Mouse (Mus musculus): ENCODE measurements around the gene Tmem108. TPM values are rescaled to one million over a fixed set of nuclear protein-coding genes. Genes with fewer than 3 reads are reported as not detected.
A peak's percentile ranks its signal among the peaks of the same experiment; 100 is the strongest.

Gene Tmem108
- polyA plus RNA-seq, 1 experiment from 2014 or later, result 12.0 TPM

DNA sequence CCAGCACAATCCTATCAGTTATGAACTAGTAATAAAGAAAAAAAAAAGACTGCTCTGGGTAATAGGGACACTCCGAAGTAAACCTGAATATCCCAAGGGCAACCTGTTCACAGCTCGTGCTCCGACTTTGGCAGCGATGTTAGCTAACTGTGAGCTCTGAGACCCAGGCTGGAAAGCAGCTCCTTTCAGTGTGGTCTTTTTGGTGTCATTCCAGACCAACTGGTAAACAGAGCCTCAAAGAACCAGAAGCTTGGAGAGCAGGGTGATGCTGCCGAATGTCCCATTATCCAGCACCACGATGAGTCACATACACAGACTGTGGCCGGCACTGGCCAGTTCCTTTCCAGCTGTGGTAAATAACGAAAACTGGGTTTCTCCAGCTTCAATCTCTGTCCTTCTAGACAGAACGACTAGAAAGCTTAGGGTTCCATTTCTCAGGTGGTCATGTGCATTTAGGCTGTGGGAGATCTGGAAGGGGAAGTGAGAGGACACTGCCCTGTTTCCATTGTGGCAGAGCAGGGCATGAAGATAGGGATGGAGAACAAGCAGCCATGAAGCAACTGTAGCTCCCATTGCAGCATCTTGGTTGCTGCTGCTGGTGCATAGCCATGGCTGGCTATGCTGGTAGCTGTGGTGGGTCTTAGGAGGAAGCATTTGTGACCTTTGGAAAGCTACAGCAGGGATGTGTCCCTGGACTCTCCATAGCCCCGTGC, 179.2 kb downstream of the Tmem108 start:
- Histone ChIP-seq H3K4me1 (ENCODE audit: control insufficient read depth, insufficient read depth, low read length) (no peaks in the 10 kb centered on the region), H3K9ac (ENCODE audit: low read length) (no peak overlapping the region), H3K27ac (ENCODE audit: low read depth, low read length) (no peak overlapping the region), H3K9me3 (ENCODE audit: control insufficient read depth, low read length) (no peaks in the 10 kb centered on the region; the same call in 1 of the 2 replicates), H3K27me3 (ENCODE audit: control insufficient read depth, insufficient read depth, low read length) (no peaks in the 10 kb centered on the region), H3K36me3 (ENCODE audit: control insufficient read depth, insufficient read depth, low read length) (no peaks in the 10 kb centered on the region), H3K4me2 (no peak overlapping the region), H3K4me3 (ENCODE audit: low read depth, low read length) (no peak overlapping the region)
- DNase-seq (ENCODE audit: low spot score, missing footprints) (no peak), ATAC-seq (ENCODE audit: low FRiP score) (no peak)
- WGBS, result 92% methylated on average over 10 of the region's 10 CpGs

DNA sequence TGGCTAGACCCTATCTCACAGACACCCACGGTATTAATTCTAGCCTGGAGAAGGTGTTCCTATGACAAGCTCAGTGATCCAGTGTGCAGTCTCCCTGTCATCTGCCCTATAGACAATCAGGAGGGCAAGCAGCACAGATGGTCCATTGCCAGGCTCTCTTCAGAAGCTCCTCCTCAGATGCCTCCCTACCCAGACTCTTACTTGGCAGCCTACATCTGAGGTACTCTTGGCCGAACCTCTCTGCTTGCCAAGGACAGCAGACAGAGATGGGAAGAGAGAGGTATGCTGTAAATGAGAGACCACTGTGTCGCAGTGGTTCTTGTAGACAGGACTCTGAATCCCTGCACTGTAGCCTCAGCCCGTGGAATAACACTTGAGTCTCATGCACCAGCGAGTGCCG, 181.0 kb downstream of the Tmem108 start:
- ATAC-seq (ENCODE audit: low FRiP score), result no peak
- Histone ChIP-seq H3K27me3 (ENCODE audit: control insufficient read depth, insufficient read depth, low read length) (no peaks in the 10 kb centered on the region), H3K4me2 (no peak overlapping the region)

DNA sequence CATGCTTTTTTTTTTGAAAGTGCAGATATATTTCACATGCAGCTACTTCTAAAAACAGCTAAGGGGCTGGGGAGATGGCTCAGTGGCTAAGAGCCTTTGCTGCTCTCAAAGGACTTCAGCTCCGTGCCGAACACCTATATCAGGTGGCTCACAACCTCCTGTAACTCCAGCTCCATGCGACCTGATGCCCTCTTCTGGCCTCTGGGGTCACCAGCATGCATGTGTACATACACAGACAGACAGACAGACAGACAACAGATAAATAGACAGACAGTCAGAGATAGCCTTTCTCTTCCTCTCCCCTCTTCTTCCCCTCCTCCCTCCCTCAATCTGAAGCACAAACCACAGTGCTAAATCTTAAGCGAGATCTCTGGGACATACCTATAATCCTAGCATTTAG, 181.5 kb downstream of the Tmem108 start:
- DNase-seq (ENCODE audit: low spot score, missing footprints), result no peak

More for the DNA sequence above, 181.0 kb downstream of the Tmem108 start:
- H3K36me3 ChIP-seq (ENCODE audit: control insufficient read depth, insufficient read depth, low read length), result no peaks in the 10 kb centered on the region
- no peak overlapping the region for H3K9ac ChIP-seq (ENCODE audit: low read length)
- no peak for DNase-seq (ENCODE audit: low spot score, missing footprints)
- H3K4me3 ChIP-seq (ENCODE audit: low read depth, low read length), result no peak overlapping the region
- H3K9me3 ChIP-seq (ENCODE audit: control insufficient read depth, low read length), result no peaks in the 10 kb centered on the region
- no peak overlapping the region for H3K27ac ChIP-seq (ENCODE audit: low read depth, low read length)
- no peaks in the 10 kb centered on the region for H3K4me1 ChIP-seq (ENCODE audit: control insufficient read depth, insufficient read depth, low read length)
- WGBS, result 94% methylated on average over 6 of the region's 6 CpGs

DNA sequence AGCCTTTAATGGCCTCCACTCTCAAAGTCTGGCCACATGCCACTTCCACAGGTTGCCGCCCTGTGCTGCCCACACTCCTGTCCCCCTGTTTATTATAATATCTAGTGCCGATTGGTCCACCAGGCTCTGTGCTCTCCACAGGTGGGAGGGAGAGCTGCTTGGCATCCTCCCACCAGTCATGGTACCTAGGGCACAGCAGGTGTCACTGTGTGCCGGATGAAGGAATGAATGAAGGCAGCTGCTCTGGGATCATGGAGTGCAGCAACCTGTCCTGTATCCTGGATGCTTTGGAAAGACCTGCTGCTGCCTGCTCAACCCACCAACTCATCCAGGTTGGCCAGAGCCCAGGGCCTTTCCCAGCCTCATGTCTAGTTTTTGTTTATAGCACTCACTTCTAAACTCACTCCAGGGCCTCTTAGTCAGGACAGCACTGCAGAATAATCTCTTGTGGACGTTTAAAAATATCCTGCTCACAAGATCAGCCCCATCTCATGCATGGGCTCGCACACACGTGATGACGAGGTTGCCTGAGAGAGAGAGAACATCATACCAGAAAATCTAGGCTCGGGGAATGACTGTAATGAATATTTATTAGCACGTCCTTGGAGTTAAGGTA, 182.1 kb downstream of the Tmem108 start:
- H3K4me3 ChIP-seq (ENCODE audit: low read depth, low read length), result no peak overlapping the region
- ATAC-seq (ENCODE audit: low FRiP score) (no peak), DNase-seq (ENCODE audit: low spot score, missing footprints) (no peak)
- H3K9me3 ChIP-seq (ENCODE audit: control insufficient read depth, low read length), result no peaks in the 10 kb centered on the region
- H3K9ac ChIP-seq (ENCODE audit: low read length), result no peak overlapping the region
- H3K36me3 ChIP-seq (ENCODE audit: control insufficient read depth, insufficient read depth, low read length), result no peaks in the 10 kb centered on the region
- H3K4me1 ChIP-seq (ENCODE audit: control insufficient read depth, insufficient read depth, low read length), result peaks cover 1% of the 10 kb centered on the region; the same call in 1 of the 2 replicates
- no peak overlapping the region for H3K27ac ChIP-seq (ENCODE audit: low read depth, low read length)
- 85% methylated on average over 9 of the region's 9 CpGs for WGBS
- H3K27me3 ChIP-seq (ENCODE audit: control insufficient read depth, insufficient read depth, low read length), result no peaks in the 10 kb centered on the region
- H3K4me2 ChIP-seq, result no peak overlapping the region

More for the DNA sequence above, 181.5 kb downstream of the Tmem108 start:
- no peak overlapping the region for H3K4me3 ChIP-seq (ENCODE audit: low read depth, low read length)
- H3K27me3 ChIP-seq (ENCODE audit: control insufficient read depth, insufficient read depth, low read length), result no peaks in the 10 kb centered on the region
- no peak for ATAC-seq (ENCODE audit: low FRiP score)
- no peak overlapping the region for H3K27ac ChIP-seq (ENCODE audit: low read depth, low read length)
- no peaks in the 10 kb centered on the region for H3K36me3 ChIP-seq (ENCODE audit: control insufficient read depth, insufficient read depth, low read length)
- no peak overlapping the region for H3K9ac ChIP-seq (ENCODE audit: low read length)
- H3K4me2 ChIP-seq, result no peak overlapping the region
- 91% methylated on average over 4 of the region's 4 CpGs for WGBS
- no peaks in the 10 kb centered on the region for H3K4me1 ChIP-seq (ENCODE audit: control insufficient read depth, insufficient read depth, low read length)
- no peaks in the 10 kb centered on the region for H3K9me3 ChIP-seq (ENCODE audit: control insufficient read depth, low read length)

DNA sequence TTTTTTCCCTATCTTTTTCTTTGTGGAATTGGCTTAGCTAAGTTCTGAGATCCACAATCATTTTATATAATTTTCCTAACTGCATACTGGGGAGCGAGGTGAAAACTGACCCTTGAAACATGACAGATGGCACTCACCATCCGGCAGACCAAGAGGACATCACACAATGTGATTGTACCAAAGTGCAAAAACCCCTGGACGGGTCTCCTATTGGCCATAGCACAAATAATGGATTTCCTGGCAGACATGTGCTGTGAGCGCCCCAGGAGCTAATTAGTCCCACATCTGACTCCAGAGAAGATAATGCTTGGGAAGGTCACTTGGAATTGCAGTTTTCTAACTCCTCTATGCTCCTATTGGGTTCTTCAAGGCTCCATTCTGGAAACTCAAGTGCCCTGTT, 183.9 kb downstream of the Tmem108 start:
- no peaks in the 10 kb centered on the region for H3K9me3 ChIP-seq (ENCODE audit: control insufficient read depth, low read length)
- peaks cover 5% of the 10 kb centered on the region; the same call in 1 of the 2 replicates for H3K4me1 ChIP-seq (ENCODE audit: control insufficient read depth, insufficient read depth, low read length)
- no peak overlapping the region for H3K9ac ChIP-seq (ENCODE audit: low read length)
- no peak overlapping the region for H3K27ac ChIP-seq (ENCODE audit: low read depth, low read length)
- WGBS, result 73% methylated on average over 4 of the region's 4 CpGs
- no peak overlapping the region for H3K4me2 ChIP-seq
- H3K27me3 ChIP-seq (ENCODE audit: control insufficient read depth, insufficient read depth, low read length), result peaks cover 3% of the 10 kb centered on the region; the same call in 1 of the 2 replicates
- no peak for ATAC-seq (ENCODE audit: low FRiP score)
- no peaks in the 10 kb centered on the region for H3K36me3 ChIP-seq (ENCODE audit: control insufficient read depth, insufficient read depth, low read length)
- no peak overlapping the region for H3K4me3 ChIP-seq (ENCODE audit: low read depth, low read length)
- no peak for DNase-seq (ENCODE audit: low spot score, missing footprints)

DNA sequence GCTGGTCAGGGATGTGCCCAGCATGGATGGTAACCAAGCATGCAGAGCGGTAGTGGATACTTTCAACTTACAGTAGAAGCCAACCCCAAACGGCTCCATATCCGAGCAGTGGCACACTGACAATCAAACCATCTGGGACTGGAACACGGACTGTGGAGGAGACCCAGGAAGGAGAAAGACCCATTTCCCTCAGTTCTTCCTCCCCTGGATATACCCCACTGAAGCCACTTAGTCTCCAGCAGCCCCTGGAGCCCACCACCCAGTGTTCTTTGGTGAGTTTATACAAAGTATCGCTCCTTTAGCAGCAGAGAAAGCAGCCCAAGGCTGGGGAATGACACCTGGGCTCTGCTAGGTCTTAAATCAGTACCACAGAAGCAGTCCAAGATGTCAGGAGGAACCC, 184.5 kb downstream of the Tmem108 start:
- H3K27me3 ChIP-seq (ENCODE audit: control insufficient read depth, insufficient read depth, low read length), result peaks cover 5% of the 10 kb centered on the region; the same call in 1 of the 2 replicates
- no peak overlapping the region for H3K4me2 ChIP-seq
- no peak overlapping the region for H3K4me3 ChIP-seq (ENCODE audit: low read depth, low read length)
- DNase-seq (ENCODE audit: low spot score, missing footprints) (no peak), ATAC-seq (ENCODE audit: low FRiP score) (no peak)
- no peak overlapping the region for H3K27ac ChIP-seq (ENCODE audit: low read depth, low read length)
- peaks cover 5% of the 10 kb centered on the region; the same call in 1 of the 2 replicates for H3K4me1 ChIP-seq (ENCODE audit: control insufficient read depth, insufficient read depth, low read length)
- no peak overlapping the region for H3K9ac ChIP-seq (ENCODE audit: low read length)
- no peaks in the 10 kb centered on the region for H3K9me3 ChIP-seq (ENCODE audit: control insufficient read depth, low read length)
- 91% methylated on average over 5 of the region's 5 CpGs for WGBS
- H3K36me3 ChIP-seq (ENCODE audit: control insufficient read depth, insufficient read depth, low read length), result no peaks in the 10 kb centered on the region

DNA sequence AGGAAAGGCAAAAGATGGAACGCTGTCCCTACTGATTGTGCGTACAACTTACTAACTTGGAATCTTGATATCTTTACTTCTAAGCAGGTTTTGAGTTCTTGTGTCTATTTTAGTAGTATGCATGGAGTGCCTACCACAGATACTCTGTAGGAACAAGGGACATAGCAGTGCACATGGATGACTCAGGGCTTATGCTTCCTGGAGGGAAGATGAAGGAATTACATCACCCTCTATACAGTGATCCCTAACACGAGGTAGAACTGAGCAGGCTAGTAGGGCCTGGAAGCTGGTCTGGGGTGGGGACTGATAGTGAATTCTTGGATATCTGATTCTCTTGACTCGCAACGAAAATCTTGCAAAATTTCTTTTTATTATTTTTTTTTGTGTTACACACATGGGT, 185.7 kb downstream of the Tmem108 start:
- no peak overlapping the region for H3K9ac ChIP-seq (ENCODE audit: low read length)
- DNase-seq (ENCODE audit: low spot score, missing footprints), result no peak
- no peaks in the 10 kb centered on the region for H3K9me3 ChIP-seq (ENCODE audit: control insufficient read depth, low read length)
- ATAC-seq (ENCODE audit: low FRiP score), result no peak
- no peak overlapping the region for H3K4me2 ChIP-seq
- H3K4me1 ChIP-seq (ENCODE audit: control insufficient read depth, insufficient read depth, low read length), result peaks cover 5% of the 10 kb centered on the region; the same call in 1 of the 2 replicates
- H3K36me3 ChIP-seq (ENCODE audit: control insufficient read depth, insufficient read depth, low read length), result no peaks in the 10 kb centered on the region
- H3K27ac ChIP-seq (ENCODE audit: low read depth, low read length), result no peak overlapping the region
- no peak overlapping the region for H3K4me3 ChIP-seq (ENCODE audit: low read depth, low read length)
- 89% methylated on average over 5 of the region's 5 CpGs for WGBS
- H3K27me3 ChIP-seq (ENCODE audit: control insufficient read depth, insufficient read depth, low read length), result peaks cover 5% of the 10 kb centered on the region; the same call in 1 of the 2 replicates

DNA sequence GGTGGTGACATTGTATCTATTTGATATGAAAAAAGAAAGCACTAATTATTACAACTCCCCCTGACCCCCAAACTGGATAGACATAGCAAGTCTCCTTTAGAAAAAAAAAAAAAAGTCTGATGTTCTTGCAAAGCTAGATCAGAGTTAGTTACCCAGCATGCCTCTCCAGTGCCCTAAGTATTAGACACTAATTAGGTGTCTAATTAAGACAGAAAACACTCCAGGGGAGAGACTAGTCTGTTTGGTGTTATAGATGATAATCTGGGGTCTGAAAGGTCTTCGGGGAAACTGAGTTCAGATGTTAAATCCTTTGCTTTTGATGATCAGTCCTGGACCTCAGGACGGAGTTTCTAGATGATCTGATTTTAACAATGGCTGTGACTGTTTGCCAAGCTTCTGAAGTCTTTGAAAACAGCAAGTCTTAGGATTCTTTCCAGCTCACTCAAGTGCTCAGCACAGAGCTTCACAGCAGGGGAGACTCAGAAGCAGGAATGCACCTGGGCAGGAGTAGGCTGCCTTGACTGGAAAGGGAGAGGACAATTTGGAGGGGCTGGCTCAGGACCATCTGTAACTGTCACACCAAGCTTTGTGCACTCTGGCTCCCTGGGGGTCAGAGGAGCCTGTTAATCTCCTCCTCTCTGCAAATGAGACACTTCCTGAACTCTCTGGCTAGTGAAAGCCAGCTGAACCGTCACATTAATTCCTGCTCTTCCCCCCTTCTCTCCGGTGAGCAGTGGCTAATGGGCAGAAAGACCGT, 187.5 kb downstream of the Tmem108 start:
- under 1% methylated on average over 5 of the region's 5 CpGs for WGBS
- H3K4me3 ChIP-seq (ENCODE audit: low read depth, low read length), result no peak overlapping the region
- DNase-seq (ENCODE audit: low spot score, missing footprints) (peak; percentile 85), ATAC-seq (ENCODE audit: low FRiP score) (peak; percentile 40; the same call in 1 of the 2 replicates)
- H3K4me2 ChIP-seq, result no peak overlapping the region
- peaks cover 5% of the 10 kb centered on the region; the same call in 1 of the 2 replicates for H3K27me3 ChIP-seq (ENCODE audit: control insufficient read depth, insufficient read depth, low read length)
- peaks cover 12% of the 10 kb centered on the region; the same call in 1 of the 2 replicates for H3K4me1 ChIP-seq (ENCODE audit: control insufficient read depth, insufficient read depth, low read length)
- H3K9ac ChIP-seq (ENCODE audit: low read length), result no peak overlapping the region
- no peaks in the 10 kb centered on the region for H3K36me3 ChIP-seq (ENCODE audit: control insufficient read depth, insufficient read depth, low read length)
- no peaks in the 10 kb centered on the region for H3K9me3 ChIP-seq (ENCODE audit: control insufficient read depth, low read length)
- no peak overlapping the region for H3K27ac ChIP-seq (ENCODE audit: low read depth, low read length)
